Mouse (Mus musculus) ES-E14 (cell line): ENCODE data around the gene Naa20. TPM values are rescaled to one million over a fixed set of nuclear protein-coding genes. Genes with fewer than 3 reads are reported as not detected.

Source experiments
- DNase-seq: peaks from one replicate; pipeline ENCODE4 v3.0.0-alpha.2; 2013; ENCODE audit warnings: low read depth, low spot score
- H3K27ac ChIP-seq: 2 replicates; pipeline ENCODE4 v1.5.1; 2012; ENCODE audit warnings: low read depth, mild to moderate bottlenecking, low read length, moderate library complexity, mixed read lengths; ENCODE audit not compliant: poor library complexity, insufficient read depth, severe bottlenecking
- H3K36me3 ChIP-seq: 2 replicates; pipeline ENCODE4 v1.6.1; 2012; ENCODE audit warnings: mild to moderate bottlenecking, low read length, moderate library complexity, mixed read lengths; ENCODE audit not compliant: control insufficient read depth, poor library complexity, insufficient read depth, severe bottlenecking
- H3K4me1 ChIP-seq, 2 experiments: fragments of 150-350 bp in 1 of 2; sonication (generic) in 1 of 2; 2 replicates each; pipeline ENCODE4 v1.6.1; 2012; ENCODE audit warnings: low read length in 2 of 2, mild to moderate bottlenecking in 1 of 2, mixed read lengths in 1 of 2; ENCODE audit not compliant: control insufficient read depth in 2 of 2, insufficient read depth in 2 of 2, poor library complexity in 1 of 2
- H3K4me3 ChIP-seq, 2 experiments: fragments of 150-350 bp in 1 of 2; sonication (generic) in 1 of 2; 2 replicates each; pipeline ENCODE4 v1.5.1; 2012; ENCODE audit warnings: low read length in 2 of 2, low read depth in 1 of 2, mild to moderate bottlenecking in 1 of 2, mixed read lengths in 1 of 2; ENCODE audit not compliant: insufficient read depth in 1 of 2, poor library complexity in 1 of 2, severe bottlenecking in 1 of 2
- H3K9ac ChIP-seq: 2 replicates; pipeline ENCODE4 v1.6.1; 2012; ENCODE audit warnings: low read depth, mild to moderate bottlenecking, low read length, mixed read lengths; ENCODE audit not compliant: poor library complexity, insufficient read depth, severe bottlenecking
- H3K9me3 ChIP-seq: fragments of 150-350 bp; sonication (generic); 2 replicates; pipeline ENCODE4 v1.6.1; 2012; ENCODE audit warnings: low read depth, mild to moderate bottlenecking, low read length; ENCODE audit not compliant: control insufficient read depth, insufficient read depth
- CHD2 ChIP-seq: IDR thresholded peaks from 2 replicates; pipeline ENCODE4 v1.6.1; 2014; ENCODE audit warnings: mild to moderate bottlenecking, low read depth, low read length, inconsistent platforms
- HCFC1 ChIP-seq: IDR thresholded peaks from 2 replicates; pipeline ENCODE4 v1.6.1; 2012; ENCODE audit warnings: low read length, inconsistent platforms, borderline replicate concordance; ENCODE audit not compliant: insufficient read depth
- MAFK ChIP-seq: IDR thresholded peaks from 2 replicates; pipeline ENCODE4 v1.6.1; 2014; ENCODE audit warnings: mild to moderate bottlenecking, low read depth, low read length, inconsistent platforms; ENCODE audit not compliant: insufficient read depth
- ZC3H11A ChIP-seq: IDR thresholded peaks from 2 replicates; pipeline ENCODE4 v1.6.1; 2012; ENCODE audit warnings: low read depth, mild to moderate bottlenecking, inconsistent platforms, low read length, borderline replicate concordance
- ZNF384 ChIP-seq: IDR thresholded peaks from 2 replicates; pipeline ENCODE4 v1.6.1; 2012; ENCODE audit warnings: low read depth, low read length, inconsistent platforms
- in situ Hi-C, 2 experiments: fragments of 600-800 bp; cut with MboI; formaldehyde crosslinking; loops; one replicate each; pipeline ENCODE4 v1.15.1; 2025; ENCODE audit warnings: low sequenced_read_pairs in 2 of 2, inconsistent platforms in 1 of 2; ENCODE audit not compliant: unreplicated experiment in 2 of 2
- total RNA-seq: library from RNA; depleted of rRNA; stranded (reverse); fragments of 300-350 nt; gene quantifications from 2 replicates; pipeline ENCODE4 v1.2.3, GENCODE M21; 2012; rRNA removed

The Naa20 gene
- total RNA-seq, 1 experiment: 87.6 TPM

DNA sequence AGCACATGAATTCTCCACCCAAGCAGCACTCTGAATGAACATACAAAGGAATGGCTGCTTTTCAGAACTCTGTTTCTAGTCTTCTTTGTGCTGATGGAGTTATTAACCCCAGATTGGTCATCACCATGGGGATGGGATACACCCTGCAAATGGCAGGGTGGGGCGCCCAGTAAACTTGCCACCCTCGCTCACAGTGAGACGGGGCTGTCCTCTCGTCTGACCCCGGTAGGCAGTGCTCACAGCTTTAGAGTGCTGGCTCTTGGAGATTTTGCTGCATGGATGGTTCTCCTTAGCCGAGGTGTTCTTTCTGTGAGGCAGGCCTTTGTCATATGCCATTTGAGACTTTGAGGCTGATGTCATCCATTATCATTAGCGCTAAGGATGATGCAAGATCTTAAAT lies 56.7 kb downstream of the Naa20 start:
- no peak overlapping the region for H3K27ac ChIP-seq
- no peaks in the 10 kb centered on the region for H3K4me1 ChIP-seq
- no peak for DNase-seq
- no peaks in the 10 kb centered on the region for H3K9me3 ChIP-seq
- no peak for TF ChIP-seq CHD2
- no peak for TF ChIP-seq MAFK
- in situ Hi-C loops: loop anchor here (25.0 kb wide), 2 partner anchors 254 to 454 kb away; partner anchors contain the start of gene Insm1 (in 1 of the 2)
- no peak overlapping the region for H3K9ac ChIP-seq
- H3K36me3 ChIP-seq: no peaks in the 10 kb centered on the region
- no peak overlapping the region for H3K4me3 ChIP-seq

DNA sequence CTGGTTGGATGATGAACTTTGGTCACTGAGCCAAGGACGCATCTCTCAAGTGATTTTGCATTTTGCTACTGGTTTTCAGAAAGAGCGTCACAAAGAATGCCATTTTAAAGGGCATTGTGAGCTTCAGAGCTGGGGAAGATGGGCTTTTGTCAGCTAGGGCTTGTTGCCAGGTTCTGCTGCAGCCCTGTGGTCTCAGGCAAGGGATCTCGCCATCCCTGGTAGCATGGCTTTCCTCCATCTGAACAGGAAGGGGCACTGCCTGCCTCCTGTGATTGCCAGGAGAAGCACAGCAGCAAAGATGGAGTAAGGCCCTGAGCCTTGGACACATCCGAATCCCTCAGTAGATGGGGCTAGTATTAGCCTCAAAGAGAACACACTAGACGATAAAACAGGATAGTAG lies 60.0 kb downstream of the Naa20 start:
- Histone ChIP-seq H3K27ac (no peak overlapping the region), H3K9me3 (no peaks in the 10 kb centered on the region), H3K9ac (no peak overlapping the region), H3K4me3 (no peak overlapping the region), H3K36me3 (no peaks in the 10 kb centered on the region), H3K4me1 (no peaks in the 10 kb centered on the region)
- in situ Hi-C loops: loop anchor here (25.0 kb wide), 2 partner anchors 250 to 450 kb away; partner anchors contain the start of gene Insm1 (in 1 of the 2)
- TF ChIP-seq ZC3H11A: no peak
- TF ChIP-seq ZNF384: no peak
- no peak for TF ChIP-seq MAFK
- no peak for TF ChIP-seq HCFC1
- TF ChIP-seq CHD2: no peak
- DNase-seq: no peak

Other genes with a start within 250 kb of the Naa20 start
- gene Rin2, start 226.9 kb upstream of the Naa20 start, total RNA-seq: 3.6 and 3.7 TPM in 2 replicates
- 0.45 and 0.74 TPM in 2 replicates for gene Cfap61, start 32.7 kb downstream of the Naa20 start, total RNA-seq
- gene Crnkl1, start 32.9 kb downstream of the Naa20 start, total RNA-seq: 33.6 and 35.0 TPM in 2 replicates